Mouse (Mus musculus) CH12.LX (cell line): ENCODE measurements at regions not wholly inside any gene's neighbourhood (a gene's known extent, or its start where the extent isn't known, plus 50 kb on each side); places are given as distances from the start of the nearest gene placed in this dataset.

Experiments used
- DNase-seq: peaks from one replicate; pipeline ENCODE4 v3.0.0-alpha.2; 2013; ENCODE audit errors: extremely low read depth
- H3K27ac ChIP-seq: 2 replicates; pipeline ENCODE4 v1.5.1; 2012; ENCODE audit warnings: low read depth, mild to moderate bottlenecking, control low read depth, moderate library complexity; ENCODE audit not compliant: insufficient read depth
- H3K27me3 ChIP-seq: replicated peaks from 2 replicates; pipeline ENCODE3; 2012; ENCODE audit warnings: inconsistent platforms
- H3K36me3 ChIP-seq, 2 experiments: replicated peaks in 1 of 2; 2 replicates each; pipeline versions ENCODE3 to v1.6.1; 2012; ENCODE audit warnings: inconsistent platforms in 1 of 2, low read length in 1 of 2, mild to moderate bottlenecking in 1 of 2, mixed read lengths in 1 of 2, moderate library complexity in 1 of 2; ENCODE audit not compliant: control insufficient read depth in 1 of 2, insufficient read depth in 1 of 2
- H3K4me1 ChIP-seq, 2 experiments: 2 replicates each; pipeline ENCODE4 v1.6.1; 2012; ENCODE audit warnings: inconsistent platforms in 1 of 2, moderate library complexity in 1 of 2; ENCODE audit not compliant: insufficient read depth in 2 of 2, control insufficient read depth in 1 of 2
- H3K4me2 ChIP-seq: 2 replicates; pipeline ENCODE4 v1.6.1; 2012; ENCODE audit warnings: low read depth, mild to moderate bottlenecking, control low read depth; ENCODE audit not compliant: poor library complexity, insufficient read depth, severe bottlenecking
- H3K4me3 ChIP-seq, 3 experiments: fragments of 150-350 bp in 1 of 3; sonication (generic) in 1 of 3; replicated peaks in 1 of 3; 2 replicates each; pipeline versions ENCODE3 to v1.5.1; 2011 to 2012; ENCODE audit warnings: low read depth in 2 of 3, low read length in 2 of 3, mild to moderate bottlenecking in 2 of 3, moderate library complexity in 2 of 3, control low read depth in 1 of 3, improper control_type of control experiment in 1 of 3, inconsistent platforms in 1 of 3, mixed read lengths in 1 of 3; ENCODE audit not compliant: poor library complexity in 1 of 3
- H3K79me2 ChIP-seq: replicated peaks from 2 replicates; pipeline ENCODE4 v1.6.1; 2012; ENCODE audit warnings: mild to moderate bottlenecking, moderate library complexity; ENCODE audit not compliant: control insufficient read depth, poor library complexity, insufficient read depth, severe bottlenecking; ENCODE audit errors: extremely low read depth
- H3K9ac ChIP-seq: 2 replicates; pipeline ENCODE4 v1.6.1; 2012; ENCODE audit warnings: low read depth, mild to moderate bottlenecking, control low read depth, moderate library complexity; ENCODE audit not compliant: insufficient read depth
- H3K9me3 ChIP-seq: replicated peaks from 2 replicates; pipeline ENCODE3; 2012; ENCODE audit warnings: low read length, inconsistent platforms, mixed read lengths
- BHLHE40 ChIP-seq: IDR thresholded peaks from 2 replicates; pipeline ENCODE4 v1.6.1; 2011; ENCODE audit warnings: mild to moderate bottlenecking, low read depth, low read length, improper control_type of control experiment
- CHD1 ChIP-seq: IDR thresholded peaks from 2 replicates; pipeline ENCODE4 v1.6.1; 2012; ENCODE audit warnings: low read depth, low read length, improper control_type of control experiment, inconsistent platforms
- ELF1 ChIP-seq: IDR thresholded peaks from 2 replicates; pipeline ENCODE4 v1.6.1; 2014; ENCODE audit warnings: low read depth, mild to moderate bottlenecking, inconsistent platforms, low read length, improper control_type of control experiment
- EP300 ChIP-seq: IDR thresholded peaks from 2 replicates; pipeline ENCODE4 v1.6.1; 2011; ENCODE audit warnings: low read length, improper control_type of control experiment
- GABPA ChIP-seq: IDR thresholded peaks from 2 replicates; pipeline ENCODE4 v1.6.1; 2012; ENCODE audit warnings: low read depth, low read length, improper control_type of control experiment, inconsistent platforms; ENCODE audit not compliant: insufficient replicate concordance
- JUND ChIP-seq: conservative IDR thresholded peaks from 2 replicates; pipeline ENCODE4 v1.6.1; 2011; ENCODE audit warnings: low read depth, low read length, improper control_type of control experiment
- KAT2A ChIP-seq: IDR thresholded peaks from 2 replicates; pipeline ENCODE4 v1.6.1; 2012; ENCODE audit warnings: low read length, improper control_type of control experiment, inconsistent platforms; ENCODE audit not compliant: insufficient replicate concordance
- MAFK ChIP-seq: IDR thresholded peaks from 2 replicates; pipeline ENCODE4 v1.6.1; 2011; ENCODE audit warnings: low read length, improper control_type of control experiment; ENCODE audit not compliant: insufficient replicate concordance
- MAZ ChIP-seq: IDR thresholded peaks from 2 replicates; pipeline ENCODE4 v1.6.1; 2012; ENCODE audit warnings: low read depth, mild to moderate bottlenecking, inconsistent platforms, low read length, improper control_type of control experiment, moderate library complexity
- MEF2A ChIP-seq: IDR thresholded peaks from 2 replicates; pipeline ENCODE4 v1.6.1; 2014; ENCODE audit warnings: low read depth, mild to moderate bottlenecking, inconsistent platforms, low read length, improper control_type of control experiment, borderline replicate concordance
- MYC ChIP-seq: IDR thresholded peaks from 2 replicates; pipeline ENCODE4 v1.6.1; 2011; ENCODE audit warnings: low read depth, mild to moderate bottlenecking, improper control_type of control experiment, low read length
- RAD21 ChIP-seq: IDR thresholded peaks from 2 replicates; pipeline ENCODE4 v1.6.1; 2011; ENCODE audit warnings: low read depth, mild to moderate bottlenecking, low read length, improper control_type of control experiment, moderate library complexity
- SIN3A ChIP-seq: IDR thresholded peaks from 2 replicates; pipeline ENCODE4 v1.6.1; 2012; ENCODE audit warnings: low read length, improper control_type of control experiment, inconsistent platforms
- TCF12 ChIP-seq: IDR thresholded peaks from 2 replicates; pipeline ENCODE4 v1.6.1; 2014; ENCODE audit warnings: low read depth, mild to moderate bottlenecking, inconsistent platforms, low read length, improper control_type of control experiment
- USF1 ChIP-seq: IDR thresholded peaks from 2 replicates; pipeline ENCODE4 v1.6.1; 2014; ENCODE audit warnings: low read depth, mild to moderate bottlenecking, inconsistent platforms, low read length, improper control_type of control experiment
- USF2 ChIP-seq: conservative IDR thresholded peaks from 2 replicates; pipeline ENCODE4 v1.6.1; 2011; ENCODE audit warnings: low read depth, low read length, improper control_type of control experiment
- ZC3H11A ChIP-seq: IDR thresholded peaks from 2 replicates; pipeline ENCODE4 v1.6.1; 2012; ENCODE audit warnings: low read depth, mild to moderate bottlenecking, inconsistent platforms, low read length, improper control_type of control experiment
- ZKSCAN1 ChIP-seq: IDR thresholded peaks from 2 replicates; pipeline ENCODE4 v1.6.1; 2012; ENCODE audit warnings: low read depth, inconsistent platforms, low read length, improper control_type of control experiment, borderline replicate concordance
- ZMIZ1 ChIP-seq: IDR thresholded peaks from 2 replicates; pipeline ENCODE4 v1.6.1; 2012; ENCODE audit warnings: low read depth, mild to moderate bottlenecking, inconsistent platforms, low read length, improper control_type of control experiment
- ZNF384 ChIP-seq: IDR thresholded peaks from 2 replicates; pipeline ENCODE4 v1.6.1; 2012; ENCODE audit warnings: low read depth, low read length, improper control_type of control experiment, inconsistent platforms
- dilution Hi-C: fragments of 300-500 bp; cut with MboI; formaldehyde crosslinking; loops from 2 replicates; pipeline ENCODE4 v1.14.3; 2020; ENCODE audit warnings: low sequenced_read_pairs; ENCODE audit not compliant: extremely low pct_unique_long_range_greater_than_20kb, extremely low pct_ligation_motif_present
- in situ Hi-C: fragments of 300-500 bp; cut with MboI; formaldehyde crosslinking; loops from 3 replicates; pipeline ENCODE4 v1.14.3; 2019; ENCODE audit warnings: low sequenced_read_pairs, low pct_ligation_motif_present, low pct_unique_long_range_greater_than_20kb, mixed read lengths

DNA sequence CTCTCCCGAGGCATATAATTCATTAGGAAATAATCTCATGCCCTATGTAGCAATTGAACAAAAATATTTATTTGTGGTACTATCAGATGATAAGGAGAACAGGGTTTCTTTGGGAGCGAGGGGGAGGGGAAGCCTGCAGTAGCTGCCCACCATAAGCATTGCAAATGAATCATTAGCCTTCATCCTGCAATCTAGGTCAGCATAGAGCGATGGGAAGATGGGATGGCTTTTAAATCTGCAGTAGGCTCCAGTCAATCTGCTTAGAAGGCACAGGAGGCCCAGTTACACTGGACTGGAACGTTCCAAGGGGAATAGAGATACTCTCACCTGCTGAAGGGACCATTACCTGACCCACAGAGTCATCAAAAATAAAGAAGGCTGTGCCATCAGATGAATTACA is 478.7 kb downstream of the Prss52 start:
- in situ Hi-C loops, result no loop called here
- TF ChIP-seq SIN3A (no peak), MYC (no peak), EP300 (no peak), ZNF384 (no peak), GABPA (no peak), KAT2A (no peak), CHD1 (no peak)
- H3K9ac ChIP-seq, result no peak overlapping the region
- peaks cover 27% of the 10 kb centered on the region for H3K27me3 ChIP-seq
- H3K27ac ChIP-seq, result no peak overlapping the region
- no peak for DNase-seq
- dilution Hi-C loops, result no loop called here
- no peak overlapping the region for H3K4me3 ChIP-seq
- no peaks in the 10 kb centered on the region for H3K79me2 ChIP-seq
- peaks cover 5% of the 10 kb centered on the region for H3K9me3 ChIP-seq
- no peaks in the 10 kb centered on the region for H3K4me1 ChIP-seq
- H3K4me2 ChIP-seq, result no peak overlapping the region
- H3K36me3 ChIP-seq, result no peaks in the 10 kb centered on the region

GRCm38 (mm10) chr14:64584221-64584620 is 480.1 kb downstream of the Prss52 start:
- no peak for DNase-seq
- Histone ChIP-seq H3K4me3 (no peak overlapping the region), H3K27me3 (peaks cover 25% of the 10 kb centered on the region), H3K79me2 (no peaks in the 10 kb centered on the region), H3K9ac (no peak overlapping the region), H3K9me3 (peaks cover 5% of the 10 kb centered on the region), H3K36me3 (no peaks in the 10 kb centered on the region), H3K4me2 (no peak overlapping the region), H3K27ac (no peak overlapping the region), H3K4me1 (no peaks in the 10 kb centered on the region)
- dilution Hi-C loops, result no loop called here
- in situ Hi-C loops, result no loop called here
- TF ChIP-seq ZMIZ1 (no peak), ELF1 (no peak), KAT2A (no peak), USF1 (no peak), ZC3H11A (no peak), USF2 (no peak), MAZ (no peak), GABPA (no peak), MYC (no peak), RAD21 (no peak), JUND (no peak), EP300 (no peak), BHLHE40 (no peak), ZKSCAN1 (no peak), MEF2A (no peak), MAFK (no peak), TCF12 (no peak)
